In genomic region chr13:12293810-12294209, GRCm38 (mm10) we compare ENCODE assay signal across 17 mouse cellular contexts. TPM values are rescaled to one million over a fixed set of nuclear protein-coding genes. Genes with fewer than 3 reads are reported as not detected.
DNase-seq lines count a peak whose midpoint lies in the region; ATAC-seq lines count a peak whose summit lies in the region.
"Had no signal": no experiment of that assay in that cellular context is flagged by ENCODE, and none has a peak within 500 bp of the region (broad histone marks: within the 10 kb centered on the region; RNA-seq: fewer than 3 reads in every experiment).

No protein-coding gene starts in this region.

- H3K4me1 ChIP-seq in lung, embryonic 16.5 days (replicated peaks; ENCODE audit: control insufficient read depth, insufficient read depth, low read length) = 0 out of 2 replicates have a peak, but pooled peaks cover 4% of the 10 kb centered on the region
- peaks cover 9% of the 10 kb centered on the region for H3K4me1 ChIP-seq in heart, embryonic 11.5 days (ENCODE audit: control insufficient read depth, insufficient read depth, low read length)
- no peaks in the 10 kb centered on the region for H3K4me1 ChIP-seq in stomach, embryonic 16.5 days (ENCODE audit: control insufficient read depth, insufficient read depth, low read length)
- H3K4me1 ChIP-seq: embryonic facial prominence, embryonic 13.5 days; forebrain, embryonic 13.5 days had no signal

- no peak overlapping the region for H3K9ac ChIP-seq in lung, embryonic 16.5 days (ENCODE audit: low read length)
- H3K9ac ChIP-seq in heart, embryonic 11.5 days (ENCODE audit: low read depth, low read length) = no peak overlapping the region
- H3K9ac ChIP-seq in stomach, embryonic 16.5 days (ENCODE audit: low read length) = no peak overlapping the region
- H3K9ac ChIP-seq: embryonic facial prominence, embryonic 13.5 days; forebrain, embryonic 13.5 days; limb, embryonic 12.5 days had no signal

- H3K4me2 ChIP-seq in lung, embryonic 16.5 days (ENCODE audit: low read depth, low read length) = no peak overlapping the region
- H3K4me2 ChIP-seq in heart, embryonic 11.5 days = no peak overlapping the region
- H3K4me2 ChIP-seq in stomach, embryonic 16.5 days (ENCODE audit: low read depth, low read length) = no peak overlapping the region
- H3K4me2 ChIP-seq: embryonic facial prominence, embryonic 13.5 days; forebrain, embryonic 13.5 days; limb, embryonic 12.5 days had no signal

- H3K4me3 ChIP-seq in lung, embryonic 16.5 days (ENCODE audit: low read length) = no peak overlapping the region
- H3K4me3 ChIP-seq in heart, embryonic 11.5 days (ENCODE audit: low read depth, low read length) = no peak overlapping the region
- no peak overlapping the region for H3K4me3 ChIP-seq in stomach, embryonic 16.5 days (replicated peaks; ENCODE audit: low read length)
- H3K4me3 ChIP-seq: embryonic facial prominence, embryonic 13.5 days; forebrain, embryonic 13.5 days; limb, embryonic 12.5 days had no signal

- H3K9me3 ChIP-seq in lung, embryonic 16.5 days (ENCODE audit: control insufficient read depth, low read length) = no peaks in the 10 kb centered on the region
- no peaks in the 10 kb centered on the region for H3K9me3 ChIP-seq in heart, embryonic 11.5 days (replicated peaks; ENCODE audit: control insufficient read depth, low read length)
- H3K9me3 ChIP-seq in stomach, embryonic 16.5 days (replicated peaks; ENCODE audit: control insufficient read depth, low read length) = no peaks in the 10 kb centered on the region
- H3K9me3 ChIP-seq: embryonic facial prominence, embryonic 13.5 days; forebrain, embryonic 13.5 days; limb, embryonic 12.5 days had no signal

- no peaks in the 10 kb centered on the region for H3K27me3 ChIP-seq in lung, embryonic 16.5 days (ENCODE audit: control insufficient read depth, insufficient read depth, low read depth, low read length)
- no peaks in the 10 kb centered on the region for H3K27me3 ChIP-seq in heart, embryonic 11.5 days (ENCODE audit: control insufficient read depth, insufficient read depth, low read length)
- no peaks in the 10 kb centered on the region for H3K27me3 ChIP-seq in stomach, embryonic 16.5 days (ENCODE audit: control insufficient read depth, insufficient read depth, low read length)
- H3K27me3 ChIP-seq: embryonic facial prominence, embryonic 13.5 days; forebrain, embryonic 13.5 days; limb, embryonic 12.5 days had no signal

- H3K27ac ChIP-seq in lung, embryonic 16.5 days (ENCODE audit: low read length) = no peak overlapping the region
- peak overlapping the region; percentile 86 for H3K27ac ChIP-seq in heart, embryonic 11.5 days (ENCODE audit: low read depth, low read length)
- no peak overlapping the region for H3K27ac ChIP-seq in stomach, embryonic 16.5 days (ENCODE audit: low read length)
- H3K27ac ChIP-seq: embryonic facial prominence, embryonic 13.5 days; forebrain, embryonic 13.5 days; limb, embryonic 12.5 days had no signal

- H3K36me3 ChIP-seq in lung, embryonic 16.5 days (ENCODE audit: control insufficient read depth, insufficient read depth, low read length) = no peaks in the 10 kb centered on the region
- peaks cover 17% of the 10 kb centered on the region for H3K36me3 ChIP-seq in heart, embryonic 11.5 days (ENCODE audit: control insufficient read depth, insufficient read depth, low read length)
- H3K36me3 ChIP-seq in stomach, embryonic 16.5 days (ENCODE audit: control insufficient read depth, insufficient read depth, low read length) = no peaks in the 10 kb centered on the region
- H3K36me3 ChIP-seq: embryonic facial prominence, embryonic 13.5 days; limb, embryonic 12.5 days had no signal

- peak; percentile 7 to 10 for DNase-seq in cerebellum, postnatal 10 days
- no peak for DNase-seq in cerebellum, adult 8-10 months
- DNase-seq in lung, postnatal 14 days = no peak
- DNase-seq in liver = no peak
- DNase-seq in adrenal gland, adult 8-10 months = no peak
- DNase-seq: cerebellum, adult 18-20 months; kidney, postnatal 14 days; lung, adult 2 months; midbrain, embryonic 14.5 days; thymus, adult 18-20 months had no signal

- WGBS in lung, embryonic 16.5 days = 73% methylated on average over 7 of the region's 7 CpGs
- WGBS in heart, embryonic 11.5 days (ENCODE audit: insufficient replicate concordance) = 49% methylated on average over 7 of the region's 7 CpGs
- WGBS in stomach, embryonic 16.5 days = 76% methylated on average over 7 of the region's 7 CpGs

- peak; percentile 53; the same call in 1 of the 2 replicates for ATAC-seq in lung, embryonic 16.5 days (ENCODE audit: low read depth)
- ATAC-seq in heart, embryonic 11.5 days (replicated peaks; ENCODE audit: insufficient number of reproducible peaks, low FRiP score, low TSS enrichment) = peak; percentile 74
- ATAC-seq in stomach, embryonic 16.5 days (ENCODE audit: insufficient read depth, low FRiP score) = peak; percentile 48; the same call in 1 of the 2 replicates
- ATAC-seq: forebrain, embryonic 13.5 days; inflammation-experienced regulatory T-cells, adult 6 months had no signal

RNA-seq across cellular contexts. Expression of gene Mtr, which starts 35.9 kb away (rescaled TPM):
- 15.3 and 15.6 TPM in 2 replicates for polyA plus RNA-seq in lung, embryonic 16.5 days (2015; fragmentation: Nextera tagmentation; extraction: Ambion mirVana)
- 17.7 and 19.9 TPM in 2 replicates for polyA plus RNA-seq in heart, embryonic 11.5 days (2014; fragmentation: Nextera tagmentation; extraction: Ambion mirVana)
- 8.1 and 10.7 TPM in 2 replicates for polyA plus RNA-seq in stomach, embryonic 16.5 days (2015; fragmentation: Nextera tagmentation; extraction: Ambion mirVana)
- 10 to 100 TPM; 23.9 to 31.1 (median 29.8) TPM for total RNA-seq in adrenal gland, adult 8-10 months (2022)

RNA-seq across cellular contexts. Expression of gene Actn2, which starts 46.8 kb away (rescaled TPM):
- polyA plus RNA-seq in lung, embryonic 16.5 days (2015; fragmentation: Nextera tagmentation; extraction: Ambion mirVana) = 42.4 and 53.1 TPM in 2 replicates
- 1,008 and 1,229 TPM in 2 replicates for polyA plus RNA-seq in heart, embryonic 11.5 days (2014; fragmentation: Nextera tagmentation; extraction: Ambion mirVana)
- 4.0 and 129 TPM in 2 replicates for polyA plus RNA-seq in stomach, embryonic 16.5 days (2015; fragmentation: Nextera tagmentation; extraction: Ambion mirVana)
- 1 to 10 TPM in 3 of 4 experiments, under 1 TPM in 1; 0.45 to 2.4 (median 1.7) TPM for total RNA-seq in adrenal gland, adult 8-10 months (2022)

Comparison
In these comparisons a context has a peak if more than half of its experiments do, and no peak if none do; other contexts are left out.
1. DNase-seq: peak in cerebellum, postnatal 10 days (2 of 2); none in cerebellum, adult 8-10 months (single experiment), lung, postnatal 14 days (single experiment), liver (single experiment) and adrenal gland, adult 8-10 months (single experiment).
2. Peak in every context shown above with its lines, with median percentiles within 50 percentile points of each other: ATAC-seq.